Mouse (Mus musculus) forebrain, embryonic 11.5 days (tissue): Measurements from ENCODE around the gene Bcl10. TPM values are rescaled to one million over a fixed set of nuclear protein-coding genes. Genes with fewer than 3 reads are reported as not detected.
A peak's percentile ranks its signal among the peaks of the same experiment; 100 is the strongest.

Experiments
- ATAC-seq: fragments of 200-750 bp; cut with Nextera tagmentation; replicated peaks from 2 replicates; pipeline ENCODE4 v1.8.0; 2017; ENCODE audit warnings: moderate TSS enrichment; ENCODE audit not compliant: low FRiP score
- DNase-seq: peaks from one replicate; pipeline ENCODE4 v3.0.0-alpha.2; 2017; ENCODE audit warnings: low spot score
- H3K27ac ChIP-seq: fragments of 300-500 bp; sonication (generic); 2 replicates; pipeline ENCODE4 v1.5.1; 2014; ENCODE audit warnings: low read depth, low read length
- H3K27me3 ChIP-seq: fragments of 300-500 bp; sonication (generic); 2 replicates; pipeline ENCODE4 v1.6.1; 2014; ENCODE audit warnings: mild to moderate bottlenecking, low read length, mixed read lengths; ENCODE audit not compliant: control insufficient read depth, insufficient read depth
- H3K36me3 ChIP-seq: fragments of 300-500 bp; sonication (generic); 2 replicates; pipeline ENCODE4 v1.6.1; 2014; ENCODE audit warnings: mild to moderate bottlenecking, low read length, moderate library complexity, mixed read lengths; ENCODE audit not compliant: control insufficient read depth, insufficient read depth
- H3K4me1 ChIP-seq: fragments of 300-500 bp; sonication (generic); replicated peaks from 2 replicates; pipeline ENCODE4 v1.6.1; 2014; ENCODE audit warnings: low read length, mixed read lengths; ENCODE audit not compliant: control insufficient read depth, insufficient read depth
- H3K4me2 ChIP-seq: fragments of 300-500 bp; sonication (generic); 2 replicates; pipeline ENCODE4 v1.6.1; 2014; ENCODE audit warnings: low read depth, mild to moderate bottlenecking, low read length, moderate library complexity, mixed read lengths; ENCODE audit not compliant: severe bottlenecking
- H3K4me3 ChIP-seq: fragments of 300-500 bp; sonication (generic); 2 replicates; pipeline ENCODE4 v1.5.1; 2014; ENCODE audit warnings: low read depth, low read length
- H3K9ac ChIP-seq: fragments of 300-500 bp; sonication (generic); 2 replicates; pipeline ENCODE4 v1.6.1; 2014; ENCODE audit warnings: low read length
- H3K9me3 ChIP-seq: fragments of 300-500 bp; sonication (generic); 2 replicates; pipeline ENCODE4 v1.6.1; 2016; ENCODE audit warnings: low read length, mixed read lengths; ENCODE audit not compliant: control insufficient read depth
- WGBS: fragments of 180-500 bp; shearing (Covaris S2); extraction: QIAGEN DNeasy Blood & Tissue Kit; methylation state at CpG from one replicate; pipeline ENCODE4 v1.1.7; 2014; 5-methylcytosine and 5-hydroxymethylcytosine counted together
- polyA plus RNA-seq: library from polyadenylated mRNA; unstranded; fragments of >200 nt; fragmentation: Nextera tagmentation; extraction: Ambion mirVana; gene quantifications from 2 replicates; pipeline ENCODE4 v1.2.1, GENCODE M21; 2014

Gene Bcl10
- polyA plus RNA-seq, 1 experiment from 2014 or later: 55.4 TPM

GRCm38 (mm10) chr3:145923874-145924577 lies 1.4 kb downstream of the Bcl10 start:
- ATAC-seq: peak; percentile 100
- Histone ChIP-seq H3K4me2 (peak overlapping the region; percentile 63), H3K4me3 (peak overlapping the region; percentile 83), H3K9me3 (no peaks in the 10 kb centered on the region), H3K9ac (peak overlapping the region; percentile 87), H3K4me1 (peaks cover 4% of the 10 kb centered on the region; the same call in 1 of the 2 replicates), H3K27me3 (no peaks in the 10 kb centered on the region), H3K36me3 (no peaks in the 10 kb centered on the region), H3K27ac (peak overlapping the region; percentile 79)
- peak; percentile 99 for DNase-seq
- WGBS: under 1% methylated on average over 58 of the region's 58 CpGs

- DNase-seq (no peak), ATAC-seq (no peak)
- Histone ChIP-seq H3K27me3 (no peaks in the 10 kb centered on the region), H3K4me1 (peaks cover 4% of the 10 kb centered on the region; the same call in 1 of the 2 replicates), H3K9me3 (no peaks in the 10 kb centered on the region), H3K27ac (peak overlapping the region; percentile 79), H3K4me3 (peak overlapping the region; percentile 83), H3K36me3 (no peaks in the 10 kb centered on the region), H3K4me2 (peak overlapping the region; percentile 63), H3K9ac (peak overlapping the region; percentile 87)
- 5% methylated on average over 39 of the region's 39 CpGs for WGBS
Measured at GRCm38 (mm10) chr3:145924649-145925337, 2.2 kb downstream of the Bcl10 start.

- ATAC-seq: no peak
Measured at GRCm38 (mm10) chr3:145925506-145925905, 2.9 kb downstream of the Bcl10 start.

GRCm38 (mm10) chr3:145929525-145930400 lies 7.2 kb downstream of the Bcl10 start:
- DNase-seq (no peak), ATAC-seq (no peak)
- Histone ChIP-seq H3K27ac (no peak overlapping the region), H3K9ac (no peak overlapping the region), H3K27me3 (no peaks in the 10 kb centered on the region), H3K9me3 (no peaks in the 10 kb centered on the region), H3K4me3 (no peak overlapping the region), H3K36me3 (no peaks in the 10 kb centered on the region; the same call in 1 of the 2 replicates), H3K4me2 (no peak overlapping the region), H3K4me1 (peaks cover 4% of the 10 kb centered on the region; the same call in 1 of the 2 replicates)
- 70% methylated on average over 7 of the region's 7 CpGs for WGBS

More at GRCm38 (mm10) chr3:145925506-145925905, 2.9 kb downstream of the Bcl10 start:
- Histone ChIP-seq H3K36me3 (no peaks in the 10 kb centered on the region), H3K27me3 (no peaks in the 10 kb centered on the region), H3K27ac (no peak overlapping the region), H3K9ac (peak overlapping the region; percentile 25; the same call in 1 of the 2 replicates), H3K4me1 (peaks cover 4% of the 10 kb centered on the region; the same call in 1 of the 2 replicates), H3K4me2 (peak overlapping the region; percentile 63; the same call in 1 of the 2 replicates), H3K4me3 (peak overlapping the region; percentile 83), H3K9me3 (no peaks in the 10 kb centered on the region)
- no peak for DNase-seq
- 81% methylated on average over 5 of the region's 5 CpGs for WGBS

- Histone ChIP-seq H3K9ac (no peak overlapping the region), H3K27me3 (no peaks in the 10 kb centered on the region), H3K4me2 (no peak overlapping the region), H3K4me1 (peaks cover 2% of the 10 kb centered on the region; the same call in 1 of the 2 replicates), H3K27ac (no peak overlapping the region), H3K36me3 (no peaks in the 10 kb centered on the region; the same call in 1 of the 2 replicates), H3K4me3 (no peak overlapping the region), H3K9me3 (no peaks in the 10 kb centered on the region)
- WGBS: 90% methylated on average over 9 of the region's 9 CpGs
- DNase-seq (no peak), ATAC-seq (no peak)
Measured at GRCm38 (mm10) chr3:145933845-145934244, 11.2 kb downstream of the Bcl10 start.

- DNase-seq (peak; percentile 99), ATAC-seq (peak; percentile 94)
- H3K9me3 ChIP-seq: no peaks in the 10 kb centered on the region
- H3K9ac ChIP-seq: peak within 1 kb of the TSS; percentile 69
- H3K27ac ChIP-seq: no peak within 1 kb of the TSS
- peaks cover 8% of the 10 kb centered on the region for H3K4me1 ChIP-seq
- 2% methylated on average over 49 of the region's 70 CpGs for WGBS
- no peaks in the 10 kb centered on the region for H3K27me3 ChIP-seq
- peak within 1 kb of the TSS; percentile 61 for H3K4me2 ChIP-seq
- H3K4me3 ChIP-seq: peak within 1 kb of the TSS; percentile 97
- no peaks in the 10 kb centered on the region; the same call in 1 of the 2 replicates for H3K36me3 ChIP-seq
Measured at GRCm38 (mm10) chr3:145937505-145938404, 15.2 kb downstream of the Bcl10 start, which contains the start of gene 2410004B18Rik. TSS of gene 2410004B18Rik (plus strand) at chr3:145938014.

GRCm38 (mm10) chr3:145938405-145939349 lies 16.1 kb downstream of the Bcl10 start:
- DNase-seq: no peak
- Histone ChIP-seq H3K4me1 (peaks cover 8% of the 10 kb centered on the region), H3K36me3 (no peaks in the 10 kb centered on the region; the same call in 1 of the 2 replicates), H3K27me3 (no peaks in the 10 kb centered on the region), H3K27ac (no peak overlapping the region), H3K4me2 (peak overlapping the region; percentile 61), H3K4me3 (peak overlapping the region; percentile 97), H3K9me3 (no peaks in the 10 kb centered on the region), H3K9ac (peak overlapping the region; percentile 69)
- ATAC-seq: no peak; the same call in none of the 2 replicates
- 23% methylated on average over 47 of the region's 50 CpGs for WGBS
